Mouse (Mus musculus) testis, adult 2 months (tissue): ENCODE measurements around the gene Cnmd. TPM values are rescaled to one million over a fixed set of nuclear protein-coding genes. Genes with fewer than 3 reads are reported as not detected.

Experiments used
- H3K27ac ChIP-seq: fragments of 200-500 bp; 2 replicates; pipeline ENCODE4 v1.5.1; 2012; ENCODE audit warnings: low read depth, low read length; ENCODE audit not compliant: control insufficient read depth, insufficient read depth
- H3K27me3 ChIP-seq: fragments of 200-500 bp; 2 replicates; pipeline ENCODE4 v1.6.1; 2012; ENCODE audit warnings: mild to moderate bottlenecking, low read length, moderate library complexity; ENCODE audit not compliant: control insufficient read depth, insufficient read depth
- H3K36me3 ChIP-seq: fragments of 200-500 bp; 2 replicates; pipeline ENCODE4 v1.6.1; 2012; ENCODE audit warnings: mild to moderate bottlenecking, low read length; ENCODE audit not compliant: control insufficient read depth, insufficient read depth
- H3K4me1 ChIP-seq: fragments of 200-500 bp; 2 replicates; pipeline ENCODE4 v1.6.1; 2012; ENCODE audit warnings: low read length; ENCODE audit not compliant: control insufficient read depth, insufficient read depth
- H3K4me3 ChIP-seq: fragments of 200-500 bp; 2 replicates; pipeline ENCODE4 v1.5.1; 2012; ENCODE audit warnings: low read depth, mild to moderate bottlenecking, low read length, moderate library complexity, mixed read lengths; ENCODE audit not compliant: control insufficient read depth
- CTCF ChIP-seq: fragments of 200-500 bp; IDR thresholded peaks from 2 replicates; pipeline ENCODE4 v1.5.1; 2012; ENCODE audit warnings: low read depth, mild to moderate bottlenecking, inconsistent platforms, low read length, moderate library complexity; ENCODE audit not compliant: control insufficient read depth, insufficient read depth, insufficient replicate concordance
- POLR2A ChIP-seq: fragments of 200-500 bp; IDR thresholded peaks from 2 replicates; pipeline ENCODE4 v1.6.1; 2012; ENCODE audit warnings: low read depth, mild to moderate bottlenecking, inconsistent platforms, low read length, moderate library complexity; ENCODE audit not compliant: control insufficient read depth
- polyA plus RNA-seq: library from polyadenylated mRNA; depleted of rRNA; stranded (reverse); fragments of >200 nt; gene quantifications from 2 replicates; pipeline ENCODE4 v1.2.3, GENCODE M21; 2012

Gene Cnmd
- polyA plus RNA-seq, 1 experiment: 2.6 TPM

GRCm38 (mm10) chr14:79661005-79661917, 709 bp downstream of the Cnmd start:
- TF ChIP-seq CTCF: peak; percentile 71
- no peak for TF ChIP-seq POLR2A
- no peak overlapping the region for H3K27ac ChIP-seq
- peaks cover 7% of the 10 kb centered on the region for H3K4me1 ChIP-seq

GRCm38 (mm10) chr14:79660467-79660866, 1.5 kb downstream of the Cnmd start:
- peaks cover 7% of the 10 kb centered on the region for H3K4me1 ChIP-seq
- no peak overlapping the region for H3K4me3 ChIP-seq
- no peak for TF ChIP-seq POLR2A
- TF ChIP-seq CTCF: no peak
- no peaks in the 10 kb centered on the region for H3K36me3 ChIP-seq
- H3K27me3 ChIP-seq: no peaks in the 10 kb centered on the region
- no peak overlapping the region for H3K27ac ChIP-seq

More at GRCm38 (mm10) chr14:79661005-79661917, 709 bp downstream of the Cnmd start:
- Histone ChIP-seq H3K36me3 (no peaks in the 10 kb centered on the region), H3K4me3 (peak overlapping the region; percentile 4), H3K27me3 (no peaks in the 10 kb centered on the region)

GRCm38 (mm10) chr14:79658748-79659508, 3.0 kb downstream of the Cnmd start:
- no peak overlapping the region for H3K27ac ChIP-seq
- no peak for TF ChIP-seq POLR2A
- no peak for TF ChIP-seq CTCF
- no peaks in the 10 kb centered on the region for H3K36me3 ChIP-seq
- no peak overlapping the region for H3K4me3 ChIP-seq
- H3K4me1 ChIP-seq: peaks cover 7% of the 10 kb centered on the region
- H3K27me3 ChIP-seq: no peaks in the 10 kb centered on the region

- Histone ChIP-seq H3K36me3 (no peaks in the 10 kb centered on the region), H3K27ac (no peak overlapping the region), H3K27me3 (no peaks in the 10 kb centered on the region), H3K4me3 (no peak overlapping the region), H3K4me1 (peaks cover 7% of the 10 kb centered on the region)
- TF ChIP-seq CTCF: no peak
- TF ChIP-seq POLR2A: no peak
These were observed 3.7 kb downstream of the Cnmd start for GRCm38 (mm10) chr14:79658286-79658685.

- Histone ChIP-seq H3K4me3 (no peak overlapping the region), H3K36me3 (no peaks in the 10 kb centered on the region), H3K27ac (no peak overlapping the region), H3K27me3 (no peaks in the 10 kb centered on the region), H3K4me1 (no peaks in the 10 kb centered on the region)
- TF ChIP-seq CTCF: no peak
- TF ChIP-seq POLR2A: no peak
These were observed 9.3 kb downstream of the Cnmd start for GRCm38 (mm10) chr14:79652654-79653053.

GRCm38 (mm10) chr14:79649680-79650079, 12.3 kb downstream of the Cnmd start:
- Histone ChIP-seq H3K4me3 (no peak overlapping the region), H3K36me3 (no peaks in the 10 kb centered on the region), H3K27me3 (no peaks in the 10 kb centered on the region), H3K27ac (no peak overlapping the region), H3K4me1 (no peaks in the 10 kb centered on the region; the same call in 1 of the 2 replicates)
- TF ChIP-seq CTCF (no peak), POLR2A (no peak)

GRCm38 (mm10) chr14:79645378-79645777, 16.6 kb downstream of the Cnmd start:
- Histone ChIP-seq H3K27me3 (no peaks in the 10 kb centered on the region), H3K36me3 (no peaks in the 10 kb centered on the region), H3K27ac (no peak overlapping the region), H3K4me1 (no peaks in the 10 kb centered on the region; the same call in 1 of the 2 replicates), H3K4me3 (peak overlapping the region; percentile 20; the same call in 1 of the 2 replicates)
- TF ChIP-seq POLR2A (no peak), CTCF (no peak)
